Mouse (Mus musculus) hematopoietic stem cell, adult 5-6 weeks (primary cell): ENCODE measurements around the gene Pygb. TPM values are rescaled to one million over a fixed set of nuclear protein-coding genes. Genes with fewer than 3 reads are reported as not detected.

ENCODE experiments used
- ATAC-seq, 2 experiments: fragments of 125-278 bp in 1 of 2; replicated peaks in 1 of 2; 2 replicates each; pipeline ENCODE4 v1.8.0; 2016 to 2017; ENCODE audit warnings: inconsistent platforms in 2 of 2, mild to moderate bottlenecking in 2 of 2, moderate number of reproducible peaks in 2 of 2, low read depth in 1 of 2, moderate TSS enrichment in 1 of 2; ENCODE audit not compliant: low FRiP score in 2 of 2, poor library complexity in 2 of 2, severe bottlenecking in 2 of 2, insufficient read depth in 1 of 2, low TSS enrichment in 1 of 2
- total RNA-seq: library from RNA; stranded (forward); fragments of 172-1452, 232-1000 nt; gene quantifications from 2 replicates; pipeline ENCODE4 v1.2.3, GENCODE M21; 2017

The Pygb gene
- total RNA-seq, 1 experiment from 2014 or later = 38.5 TPM

- ATAC-seq = peak; percentile 67 to 90
These were observed 13.9 kb upstream of the Pygb start for GRCm38 (mm10) chr2:150772466-150773119.

DNA sequence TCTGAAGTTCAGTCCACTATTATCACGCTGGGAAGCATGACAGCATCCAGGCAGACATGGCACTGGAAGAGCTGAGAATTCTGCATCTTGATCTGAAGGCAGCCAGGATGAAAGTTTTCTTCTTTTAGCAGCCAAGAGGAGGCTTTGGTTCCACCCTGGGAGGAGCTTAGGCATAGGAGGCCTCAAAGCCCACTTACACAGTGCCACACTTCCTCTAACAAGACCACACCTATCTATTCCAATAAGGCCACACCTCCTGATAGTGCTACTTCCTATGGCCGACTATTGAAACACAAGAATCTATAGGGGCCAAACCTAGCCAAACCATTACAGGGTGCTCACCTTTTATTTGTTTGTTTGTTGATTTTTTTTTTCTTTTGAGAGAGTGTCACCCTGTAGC, 3.7 kb upstream of the Pygb start:
- ATAC-seq = no peak

GRCm38 (mm10) chr2:150787234-150787771, 768 bp downstream of the Pygb start:
- peak in 1 of 2 experiments; percentile 5; a peak in 2 of 4 replicates for ATAC-seq

DNA sequence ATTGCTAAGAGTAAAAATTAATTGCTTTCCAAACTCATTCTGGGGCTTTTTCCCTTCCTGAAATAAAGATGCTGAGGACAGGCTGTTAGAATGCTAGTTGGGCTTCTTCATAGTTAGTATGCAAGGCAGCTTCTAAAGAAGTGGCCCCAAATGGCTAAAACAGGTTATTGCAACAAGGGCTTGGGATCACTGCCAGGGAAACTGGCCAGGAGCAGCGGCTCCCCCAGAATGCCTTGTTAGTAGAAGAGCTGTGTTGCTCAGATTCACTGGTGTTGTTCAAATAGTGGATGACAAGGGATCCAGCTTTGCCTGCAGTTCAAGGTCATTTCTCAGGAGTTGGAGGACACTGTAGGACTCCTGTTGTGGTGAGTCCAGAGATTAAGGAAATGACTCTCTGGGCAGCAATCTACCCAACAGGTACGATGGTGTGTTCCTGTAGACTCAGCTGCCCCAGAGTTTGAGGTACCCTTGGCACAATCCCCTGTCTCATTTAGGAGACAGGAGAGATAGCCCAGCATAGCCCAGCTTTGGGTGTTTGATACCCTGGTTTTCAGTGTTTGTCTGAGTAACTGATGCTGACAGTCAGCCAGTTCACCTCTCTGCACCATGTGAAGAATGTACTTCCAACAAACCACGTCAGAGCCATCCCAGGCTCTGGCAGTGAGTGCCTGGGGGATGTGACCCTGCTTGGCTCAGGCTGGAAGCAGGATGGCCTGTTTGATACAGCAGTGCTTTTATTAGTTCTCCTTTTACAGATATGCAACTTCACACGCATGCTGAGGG, 2.4 kb downstream of the Pygb start:
- ATAC-seq = 0 out of 4 replicates have a peak, but pooled peaks of 1 of the 2 experiments have one; percentile 15

DNA sequence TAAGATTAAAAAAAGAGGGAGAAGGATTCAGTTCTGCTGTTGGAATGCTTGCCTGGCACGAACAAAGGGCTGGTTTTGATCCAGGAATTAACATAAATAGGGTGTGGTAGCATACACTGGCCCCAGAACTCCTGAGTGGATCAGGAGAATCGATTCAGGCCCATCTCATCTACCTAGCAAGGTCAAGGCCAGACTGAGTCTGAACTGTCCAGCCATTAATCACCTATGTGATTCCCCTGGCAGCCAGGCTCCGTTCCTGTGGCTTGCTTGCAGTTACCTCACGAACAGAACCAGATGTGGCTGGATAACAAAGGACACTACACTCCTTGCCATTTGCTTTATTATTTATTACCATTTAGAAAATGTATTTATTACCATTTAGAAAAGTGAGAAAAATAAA, 6.8 kb downstream of the Pygb start:
- no peak for ATAC-seq

GRCm38 (mm10) chr2:150798084-150798483, 11.5 kb downstream of the Pygb start:
- ATAC-seq = no peak

DNA sequence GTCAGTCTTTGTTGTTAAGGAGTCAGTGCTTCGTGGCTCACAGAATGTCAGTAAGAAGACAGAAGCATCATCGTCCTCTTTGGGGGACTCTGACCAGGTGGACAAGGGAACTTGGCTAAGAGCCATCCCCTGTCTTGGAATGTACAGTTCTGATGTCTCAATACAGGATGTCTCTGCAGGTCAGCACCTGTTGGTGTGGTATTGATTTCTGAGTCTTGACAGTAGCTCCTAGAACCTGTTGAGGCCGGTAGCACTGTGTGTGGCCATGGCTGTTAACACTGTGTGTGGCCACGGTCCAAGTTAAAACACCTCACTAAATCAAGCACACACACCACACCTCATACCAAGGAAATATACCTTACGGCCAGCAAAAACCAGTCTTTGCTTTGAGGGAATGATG, 14.1 kb downstream of the Pygb start:
- no peak for ATAC-seq

DNA sequence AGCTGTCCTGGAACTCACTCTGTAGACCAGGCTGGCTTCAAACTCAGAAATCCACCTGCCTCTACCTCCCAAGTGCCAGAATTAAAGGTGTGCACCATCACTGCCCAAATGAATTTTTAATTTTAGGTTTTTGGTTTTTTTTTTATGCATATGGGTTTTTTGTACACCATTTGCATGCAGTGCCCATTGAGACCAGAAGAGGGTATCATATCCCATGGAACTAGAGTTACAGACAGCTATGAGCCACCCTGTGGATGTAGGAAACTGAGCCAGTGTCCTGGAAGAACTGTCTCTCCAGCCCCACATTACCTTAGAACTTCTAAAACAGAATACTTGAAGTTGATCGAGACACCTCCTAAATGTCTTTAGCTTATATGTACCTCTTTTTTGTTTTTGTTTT, 16.5 kb downstream of the Pygb start:
- ATAC-seq = peak; percentile 47 to 65; a peak in 2 of 4 replicates

- ATAC-seq = no peak
These were observed 21.8 kb downstream of the Pygb start for GRCm38 (mm10) chr2:150808381-150808780.

DNA sequence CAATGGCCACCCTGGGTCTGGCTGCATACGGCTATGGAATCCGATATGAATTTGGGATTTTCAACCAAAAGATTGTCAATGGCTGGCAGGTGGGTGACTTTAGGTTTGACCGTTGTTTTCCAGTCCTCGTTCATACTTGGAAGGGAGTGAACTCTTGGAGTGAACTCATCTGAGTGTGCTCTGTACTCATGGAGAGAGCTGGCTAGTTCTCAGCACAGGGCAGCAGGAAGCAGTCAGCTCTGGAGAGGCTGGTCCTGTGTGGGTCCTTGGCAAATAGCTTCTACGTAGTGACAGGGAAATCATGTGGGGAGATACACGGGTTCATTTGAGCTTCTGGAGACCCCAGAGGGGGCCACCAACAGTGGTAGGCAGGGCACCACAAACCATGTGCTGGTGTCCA, 22.3 kb downstream of the Pygb start:
- no peak for ATAC-seq

GRCm38 (mm10) chr2:150810603-150811002, 24.1 kb downstream of the Pygb start:
- no peak; a peak in 1 of 4 replicates for ATAC-seq

DNA sequence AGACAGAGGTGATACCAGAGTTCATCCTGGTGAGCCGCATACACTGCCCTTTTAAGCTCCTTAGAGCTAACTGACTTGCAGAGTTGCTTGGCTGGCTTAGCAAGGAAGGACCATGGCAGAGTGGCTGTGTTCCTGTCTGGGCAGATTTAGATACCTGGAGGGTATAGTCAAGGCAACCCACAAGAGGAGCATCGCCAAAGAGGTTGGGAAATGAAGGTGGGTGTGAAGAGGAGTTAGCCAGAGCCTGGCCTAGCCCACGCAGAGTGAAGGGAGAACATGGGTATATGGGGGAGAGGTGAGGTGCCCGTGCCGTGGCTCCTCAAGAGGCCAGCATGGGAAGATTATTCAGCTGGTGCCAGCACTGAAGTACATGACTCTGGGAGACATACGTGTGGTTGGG, 26.3 kb downstream of the Pygb start:
- no peak for ATAC-seq

DNA sequence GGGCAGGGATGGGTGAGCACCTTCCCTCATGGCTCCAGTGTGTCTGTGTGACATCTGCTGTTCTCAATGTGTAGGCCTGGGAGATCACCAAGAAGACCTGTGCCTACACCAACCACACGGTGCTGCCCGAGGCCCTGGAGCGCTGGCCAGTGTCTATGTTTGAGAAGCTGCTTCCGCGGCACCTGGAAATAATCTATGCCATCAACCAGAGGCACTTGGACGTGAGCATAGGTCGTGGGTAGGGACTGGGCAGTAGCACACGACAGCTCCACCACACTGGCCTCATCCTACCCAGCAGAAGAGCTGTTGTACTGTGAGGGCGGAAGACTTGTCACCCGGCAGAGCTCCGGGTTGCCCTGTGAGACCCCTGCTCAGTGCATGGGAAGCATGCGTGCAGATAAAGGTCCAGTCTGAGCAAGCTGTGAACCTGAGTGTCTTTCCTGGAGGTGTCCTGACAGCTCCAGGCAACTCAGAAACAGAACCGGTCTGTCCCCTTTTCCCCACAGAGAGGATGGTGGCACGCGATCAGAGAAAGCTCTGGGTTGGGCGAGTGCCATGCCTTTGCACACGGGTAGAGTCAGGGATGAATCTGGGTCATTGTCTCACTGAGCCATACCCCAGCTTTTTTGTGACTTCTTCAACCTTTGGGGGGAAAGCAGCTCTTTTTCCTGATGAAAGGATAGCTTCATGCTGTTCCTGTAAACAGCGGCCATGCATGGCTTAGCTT, 30.3 kb downstream of the Pygb start:
- no peak for ATAC-seq

DNA sequence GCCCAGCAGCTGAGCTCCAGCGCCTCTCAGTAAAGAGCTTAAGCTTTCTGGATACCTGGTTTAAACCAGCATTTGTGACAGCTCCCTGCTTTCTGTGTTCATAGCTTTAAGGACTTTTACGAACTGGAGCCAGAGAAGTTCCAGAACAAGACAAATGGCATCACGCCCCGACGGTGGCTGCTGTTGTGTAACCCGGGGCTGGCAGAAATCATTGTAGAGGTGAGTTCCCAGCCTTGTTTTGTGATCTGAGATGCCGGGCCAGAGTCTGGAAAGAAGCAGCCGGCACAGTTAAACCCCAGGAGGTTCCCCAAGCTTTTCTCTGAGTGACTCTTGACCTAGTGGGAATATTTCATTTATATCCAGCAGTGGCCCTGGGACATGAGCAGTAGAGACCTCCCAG, 32.2 kb downstream of the Pygb start:
- ATAC-seq = no peak

- no peak for ATAC-seq
These were observed 34.2 kb downstream of the Pygb start for GRCm38 (mm10) chr2:150820720-150821119.

DNA sequence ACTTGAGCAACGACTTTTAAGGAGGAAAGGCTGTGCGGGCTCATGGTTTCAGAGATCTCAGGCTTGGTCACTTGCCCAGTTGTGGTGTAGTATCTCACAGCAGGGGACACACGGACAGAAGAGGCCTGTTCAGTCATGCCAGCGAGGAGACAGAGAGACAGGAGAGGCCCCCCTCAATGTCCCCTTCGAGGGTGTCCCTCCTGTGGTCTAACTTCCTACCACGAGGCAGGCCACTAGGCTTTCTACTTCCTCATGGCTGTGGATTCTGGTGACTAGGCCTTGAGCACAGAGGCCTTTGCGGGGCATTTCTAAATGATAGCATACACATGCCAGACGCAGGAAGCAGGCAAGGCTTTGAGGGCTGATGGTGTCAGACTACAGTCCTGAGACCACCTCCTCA, 36.5 kb downstream of the Pygb start:
- peak; percentile 15 to 23; a peak in 2 of 4 replicates for ATAC-seq

- no peak for ATAC-seq
These were observed 39.9 kb downstream of the Pygb start for GRCm38 (mm10) chr2:150826426-150826825.

DNA sequence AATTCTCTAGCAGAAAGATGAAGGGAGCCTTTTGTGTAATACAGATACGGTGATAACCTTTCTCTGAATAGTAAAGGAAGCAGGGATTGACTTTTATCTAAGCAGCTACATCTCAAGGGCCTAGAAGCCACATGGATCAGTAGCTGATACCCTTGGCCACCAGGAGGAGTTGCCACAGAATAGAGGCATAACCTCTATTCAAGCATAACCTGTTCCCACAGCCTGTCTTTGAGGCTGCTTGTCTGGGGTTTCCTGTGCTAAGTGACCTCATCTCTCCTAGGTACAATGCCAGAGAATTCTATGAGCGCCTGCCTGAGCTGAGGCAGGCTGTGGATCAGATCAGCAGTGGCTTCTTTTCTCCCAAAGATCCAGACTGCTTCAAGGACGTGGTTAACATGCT, 41.6 kb downstream of the Pygb start:
- no peak for ATAC-seq
